Mouse (Mus musculus): ENCODE measurements around the gene Thbs3. TPM values are rescaled to one million over a fixed set of nuclear protein-coding genes. Genes with fewer than 3 reads are reported as not detected.
A peak's percentile ranks its signal among the peaks of the same experiment; 100 is the strongest.

The Thbs3 gene
- total RNA-seq, 4 experiments from 2014 or later: 14.2 to 24.3 (median 22.2) TPM

DNA sequence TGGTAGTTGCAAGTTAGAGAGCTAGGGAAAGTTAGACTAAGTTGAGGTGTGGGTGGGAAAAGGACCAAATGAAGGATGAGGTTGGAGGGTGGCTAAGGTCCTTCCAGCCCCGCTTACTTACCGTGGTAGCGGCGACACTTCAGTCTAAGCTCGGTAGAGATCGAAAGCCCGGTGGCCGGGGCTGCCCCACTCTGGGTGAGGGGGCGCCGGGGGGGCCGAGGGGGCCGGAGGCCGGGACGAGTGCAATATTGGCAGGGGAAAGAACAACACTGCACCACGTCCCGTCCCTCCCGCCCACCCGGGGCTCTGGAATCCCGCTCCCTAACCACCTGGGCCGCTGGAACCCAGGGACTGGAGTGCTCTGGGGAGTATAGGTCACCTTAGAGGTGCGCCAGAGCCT, 11.9 kb downstream of the Thbs3 start, which contains the start of gene Mtx1:
Gene Mtx1 (minus strand): TSS at position 189 of the 400 bp plus-strand sequence.
- DNase-seq (ENCODE audit: low spot score in 2 of 2): no peak

DNA sequence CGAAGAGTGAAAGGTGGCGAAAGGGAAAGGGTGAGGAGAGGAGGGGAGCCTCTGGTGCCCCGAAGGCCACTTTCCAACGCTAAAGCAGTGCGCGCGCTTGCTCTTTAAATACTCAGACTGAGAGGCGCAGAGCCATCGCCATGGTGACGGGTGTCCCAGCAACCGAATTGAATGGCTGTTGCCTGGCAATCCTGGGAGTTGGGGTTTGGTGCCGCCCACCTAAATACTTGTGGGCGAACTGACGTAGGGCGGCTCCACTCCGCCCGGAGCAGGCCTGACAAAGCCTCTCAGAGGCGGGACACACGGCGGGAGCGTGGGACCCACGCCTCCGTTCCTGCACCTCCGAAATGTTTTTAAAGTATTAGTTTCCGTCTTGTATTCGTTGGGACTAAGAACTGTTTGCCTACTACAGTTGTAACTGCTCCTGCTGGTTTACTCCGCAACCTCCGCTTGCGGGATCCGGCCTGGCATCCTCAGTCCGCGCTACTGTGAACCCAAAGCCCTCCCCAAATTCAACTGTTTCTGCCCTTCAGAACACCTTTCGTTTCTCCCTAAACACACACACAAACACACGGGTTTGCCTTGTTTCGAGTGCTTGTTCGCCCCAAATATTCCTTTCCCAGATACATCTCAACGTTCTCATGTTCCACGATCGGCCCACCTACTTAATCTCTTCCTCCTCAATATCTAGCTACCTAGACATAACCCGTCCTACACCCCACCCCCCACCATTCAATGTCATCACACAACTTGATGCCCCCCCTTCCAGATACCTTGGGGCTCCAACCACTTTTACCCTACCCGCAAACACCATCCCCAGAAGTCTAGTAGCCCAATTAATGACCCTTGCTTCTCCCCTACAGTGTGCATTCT, 12.6 kb downstream of the Thbs3 start:
- DNase-seq (ENCODE audit: low spot score in 2 of 2): peak; percentile 77 to 93

DNA sequence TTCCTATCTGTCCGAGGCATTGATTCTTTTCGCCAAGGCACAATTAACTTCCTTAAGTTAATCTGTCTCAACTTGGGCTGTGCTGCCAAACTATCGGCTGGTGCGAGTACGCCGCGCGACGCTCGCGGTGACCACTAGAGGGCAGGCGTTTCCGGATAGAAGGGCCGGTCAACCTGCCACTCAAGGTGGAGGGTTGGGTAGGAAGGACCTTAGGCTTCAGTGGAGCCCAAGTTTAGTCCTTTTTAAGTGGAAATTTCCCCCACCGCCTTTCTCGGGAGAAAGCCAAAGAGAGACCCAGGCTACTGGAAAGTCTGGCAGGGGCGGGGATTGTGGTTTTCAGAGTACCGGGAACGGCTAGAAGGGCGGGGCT, 13.2 kb downstream of the Thbs3 start:
- DNase-seq (ENCODE audit: low spot score in 2 of 2): peak in 1 of 2 experiments; percentile 75

- no peak for DNase-seq (ENCODE audit: low spot score in 2 of 2)
Measured at GRCm38 (mm10) chr3:89228836-89229235, 13.9 kb downstream of the Thbs3 start, which contains the start of gene Muc1. Gene Muc1 (plus strand): TSS chr3:89229057.

DNA sequence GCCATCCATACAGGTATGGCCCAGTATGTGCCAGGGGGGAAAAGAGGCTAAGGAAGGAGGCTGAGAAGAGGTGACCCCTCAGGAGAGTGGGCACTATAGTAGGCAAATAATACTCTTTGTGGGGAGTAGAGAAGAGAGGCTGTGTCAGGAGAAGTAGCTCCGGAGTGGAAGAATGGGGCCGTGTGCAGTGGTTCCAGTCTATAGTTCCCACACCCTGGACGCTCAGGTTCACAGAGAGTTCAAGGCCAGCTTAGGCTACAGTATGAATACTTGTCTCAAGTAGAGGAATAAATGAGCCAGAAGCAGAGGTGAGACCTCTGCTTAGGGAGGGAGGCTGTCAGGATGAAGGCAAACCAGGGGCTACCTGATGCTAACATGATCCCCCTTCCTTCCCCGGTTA, 14.3 kb downstream of the Thbs3 start:
- no peak for DNase-seq (ENCODE audit: low spot score in 2 of 2)

DNA sequence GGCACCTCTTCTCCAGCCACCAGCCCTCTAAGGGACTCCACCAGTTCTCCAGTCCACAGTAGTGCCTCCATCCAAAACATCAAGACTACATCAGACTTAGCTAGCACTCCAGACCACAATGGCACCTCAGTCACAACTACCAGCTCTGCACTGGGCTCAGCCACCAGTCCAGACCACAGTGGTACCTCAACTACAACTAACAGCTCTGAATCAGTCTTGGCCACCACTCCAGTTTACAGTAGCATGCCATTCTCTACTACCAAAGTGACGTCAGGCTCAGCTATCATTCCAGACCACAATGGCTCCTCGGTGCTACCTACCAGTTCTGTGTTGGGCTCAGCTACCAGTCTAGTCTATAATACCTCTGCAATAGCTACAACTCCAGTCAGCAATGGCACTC, 15.6 kb downstream of the Thbs3 start:
- no peak for DNase-seq (ENCODE audit: low spot score in 2 of 2)

- no peak for DNase-seq (ENCODE audit: low spot score in 2 of 2)
Measured at GRCm38 (mm10) chr3:89231345-89231744, 16.4 kb downstream of the Thbs3 start.

GRCm38 (mm10) chr3:89231772-89232275, 16.8 kb downstream of the Thbs3 start:
- DNase-seq (ENCODE audit: low spot score in 2 of 2): no peak

- DNase-seq (ENCODE audit: low spot score in 2 of 2): no peak
Measured at GRCm38 (mm10) chr3:89232614-89233013, 17.6 kb downstream of the Thbs3 start.

DNA sequence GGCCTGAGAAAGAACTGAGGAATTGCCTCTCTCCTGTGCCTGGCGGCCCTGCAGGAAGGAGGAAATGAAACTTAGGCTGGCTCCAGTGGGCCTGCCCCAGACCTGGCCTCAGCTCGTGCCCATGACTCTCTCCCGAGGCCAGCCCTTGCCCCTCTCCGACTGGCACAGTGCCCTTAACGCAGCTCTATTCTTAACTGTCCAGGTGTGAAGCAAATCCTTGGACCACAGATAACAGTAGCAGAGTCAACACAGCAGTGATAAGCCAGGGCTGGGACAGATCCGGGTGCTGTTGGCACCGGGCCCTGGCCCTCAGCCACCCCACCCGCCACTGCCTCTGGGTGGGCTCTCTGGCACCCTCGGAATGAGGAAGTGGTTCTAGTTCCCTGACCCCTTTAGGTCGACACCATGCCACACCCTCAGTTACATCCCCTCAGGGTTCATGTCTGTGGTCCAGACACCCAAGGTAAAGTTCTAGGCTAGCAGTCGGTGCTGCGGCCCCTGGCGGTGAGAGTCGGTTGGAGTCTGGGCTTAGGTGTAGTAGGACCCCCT, 18.7 kb downstream of the Thbs3 start:
- DNase-seq (ENCODE audit: low spot score in 2 of 2): no peak

DNA sequence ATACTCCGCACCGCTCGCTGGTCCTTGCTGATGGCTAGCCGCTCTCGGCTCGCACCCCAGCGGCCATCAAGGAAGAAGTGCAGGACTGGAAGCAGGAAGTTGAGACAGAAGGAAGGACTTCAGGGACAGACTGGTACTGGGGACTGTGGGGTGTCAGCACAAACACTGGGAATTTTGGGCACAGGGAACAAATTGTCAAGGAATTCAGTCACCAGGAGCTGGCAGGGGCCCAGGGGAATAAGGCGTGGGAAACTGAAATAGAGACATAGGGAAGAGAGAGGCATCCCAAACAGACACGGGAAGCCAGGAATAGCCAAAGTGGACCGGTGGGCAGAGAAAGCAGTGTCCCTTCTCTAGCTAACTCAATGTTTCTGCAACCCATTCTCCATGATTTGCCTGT, 21.5 kb downstream of the Thbs3 start:
- DNase-seq (ENCODE audit: low spot score in 2 of 2): no peak

DNA sequence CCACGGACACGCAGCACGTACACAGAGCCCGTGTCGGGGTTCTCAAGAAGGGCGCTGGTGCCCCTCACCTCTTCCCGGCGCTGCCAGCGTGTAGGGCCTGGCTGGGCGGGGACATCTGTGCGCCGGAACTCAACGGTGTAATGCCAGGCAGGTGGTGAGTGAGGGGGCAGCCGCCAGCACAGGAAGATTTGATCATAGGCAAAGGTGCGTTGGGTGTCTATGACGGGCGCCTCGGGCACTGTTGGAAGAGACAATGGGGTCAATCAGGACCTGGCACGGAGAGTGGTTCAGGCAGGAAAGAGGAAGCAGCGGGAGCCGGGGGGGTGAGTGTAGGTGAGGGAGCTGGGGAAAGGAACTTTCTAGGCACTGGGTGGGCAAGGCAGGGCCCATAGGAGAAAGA, 22.7 kb downstream of the Thbs3 start:
- no peak for DNase-seq (ENCODE audit: low spot score in 2 of 2)

DNA sequence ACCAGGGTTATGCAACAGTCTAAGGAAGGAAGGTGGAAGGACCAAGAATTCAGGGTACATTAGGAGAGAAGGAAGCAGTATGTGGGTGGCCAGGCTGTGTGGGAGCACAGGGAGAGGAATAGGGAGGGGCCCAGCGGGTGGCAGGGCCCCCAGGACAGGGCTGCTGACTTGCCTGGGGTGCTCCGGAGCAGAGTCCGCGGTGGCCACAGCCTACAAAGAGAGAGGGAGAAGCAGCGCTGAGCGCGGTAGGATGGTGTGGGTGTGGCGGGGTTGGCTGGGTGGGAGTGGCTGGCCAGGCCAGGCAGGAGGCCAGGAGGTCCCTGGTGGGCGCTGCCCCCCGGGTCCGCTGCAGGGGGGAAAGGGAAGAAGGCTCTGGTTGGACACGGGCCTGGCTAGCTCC, 23.5 kb downstream of the Thbs3 start:
- DNase-seq (ENCODE audit: low spot score in 2 of 2): no peak

DNA sequence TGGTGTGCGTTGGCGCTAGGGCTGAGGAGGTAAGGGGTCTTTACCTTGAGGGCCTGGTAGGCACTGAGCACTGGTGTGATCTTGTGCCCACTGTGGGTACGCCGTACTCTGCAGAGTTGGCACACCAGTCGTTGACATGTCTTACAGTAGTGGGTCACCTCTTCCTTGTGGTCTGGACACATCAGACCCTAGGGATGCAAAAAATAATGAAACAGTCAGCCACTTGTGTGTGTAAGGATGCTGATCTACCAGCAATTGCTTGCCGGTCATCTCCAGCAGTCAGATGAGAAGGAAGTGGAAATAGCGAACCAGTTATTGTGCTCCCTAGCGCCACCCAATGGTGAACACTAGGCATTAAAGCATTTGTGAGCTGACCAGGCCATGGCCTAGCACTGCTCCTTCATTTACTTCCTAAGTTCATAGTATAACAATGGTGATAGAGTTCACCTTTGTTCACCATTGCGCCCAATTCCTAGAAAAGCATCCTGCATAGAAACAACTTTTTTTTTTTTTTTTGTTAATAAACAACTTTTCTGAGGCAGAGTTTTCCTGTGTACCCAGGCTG, 27.4 kb downstream of the Thbs3 start:
- DNase-seq (ENCODE audit: low spot score in 2 of 2): no peak

DNA sequence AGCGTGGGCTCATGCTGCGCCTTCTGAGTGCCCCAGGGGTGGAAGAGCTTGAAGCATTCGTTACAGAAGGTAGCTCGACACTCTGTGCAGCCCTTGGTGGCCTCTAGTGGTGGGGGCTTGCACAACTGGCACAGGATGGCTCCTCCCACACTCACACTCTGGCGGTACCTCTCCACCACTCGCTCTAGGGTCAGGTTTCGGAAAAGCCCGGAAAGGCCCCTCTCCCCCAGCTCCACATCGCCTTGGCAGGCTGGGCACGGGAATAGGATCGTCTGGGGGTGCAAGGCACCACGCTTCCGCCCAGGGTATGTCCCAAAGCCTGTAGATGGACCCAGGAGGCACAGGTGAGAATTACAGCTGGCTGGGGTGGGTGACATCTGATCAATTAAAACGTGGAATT, 28.6 kb downstream of the Thbs3 start:
- no peak for DNase-seq (ENCODE audit: low spot score in 2 of 2)

DNA sequence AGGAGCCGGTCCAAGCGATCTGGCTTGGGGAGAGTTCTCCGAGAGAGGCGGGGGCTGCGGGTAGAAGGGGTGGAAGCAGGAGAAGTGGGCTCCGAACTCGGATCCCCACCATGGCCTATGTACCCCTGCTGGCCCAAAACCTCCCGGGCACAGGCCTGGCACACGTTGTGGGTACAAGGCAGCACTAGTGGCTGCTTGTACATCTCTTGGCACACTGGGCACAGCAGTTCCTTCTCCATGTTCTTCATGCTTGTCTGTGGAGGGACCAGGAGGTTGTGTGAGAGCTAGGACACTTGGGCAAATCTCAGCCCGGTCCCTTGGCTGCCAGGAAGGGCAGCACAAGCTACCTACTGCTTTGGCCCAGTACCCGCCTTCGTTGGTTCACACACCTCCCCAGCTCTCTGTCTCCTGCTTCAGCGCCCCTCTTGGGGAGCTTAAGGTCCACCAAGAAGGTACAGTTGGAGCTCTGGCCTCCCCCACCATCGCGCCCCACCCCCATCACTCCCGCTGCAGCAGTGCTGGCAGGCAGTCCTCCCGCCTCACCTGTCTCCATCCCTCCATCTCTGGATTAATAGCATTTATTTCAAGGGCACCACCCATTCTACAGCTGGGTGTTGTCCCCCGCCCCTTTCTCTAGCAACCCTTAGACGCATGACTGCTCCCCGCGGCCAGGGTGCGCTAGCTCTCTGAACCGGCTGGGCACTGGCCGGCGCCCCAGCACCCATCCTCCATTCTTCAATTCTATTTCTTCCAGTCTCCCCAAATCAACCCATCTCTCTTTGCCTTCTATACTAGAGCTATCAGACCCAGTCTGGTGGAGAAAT, 29.4 kb downstream of the Thbs3 start:
- no peak for DNase-seq (ENCODE audit: low spot score in 2 of 2)

GRCm38 (mm10) chr3:89244982-89245687, 30.2 kb downstream of the Thbs3 start:
- peak in 1 of 2 experiments; percentile 74 for DNase-seq (ENCODE audit: low spot score in 2 of 2)

DNA sequence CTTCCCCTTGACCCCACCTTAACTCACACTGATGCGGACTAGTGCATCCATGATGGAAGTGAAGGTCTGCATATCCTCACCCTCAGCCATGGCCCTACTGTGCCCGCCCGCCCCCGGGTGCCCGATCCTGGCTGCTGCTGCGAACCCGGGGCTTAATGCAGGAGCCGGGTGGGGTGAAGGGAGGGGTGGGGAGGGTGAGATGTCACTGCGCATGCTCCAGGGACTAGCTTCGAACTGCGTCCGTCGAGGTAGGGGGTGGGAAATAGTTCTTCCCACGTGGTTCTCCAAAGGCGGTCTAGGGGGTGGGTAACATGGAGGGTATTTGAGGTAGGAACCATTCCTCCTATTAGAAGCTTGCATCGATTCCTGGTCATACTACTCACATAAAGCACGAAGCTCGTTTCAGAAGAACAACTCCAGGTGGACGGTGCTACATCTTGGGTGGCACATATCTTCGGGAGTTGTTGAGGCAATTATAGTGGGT, 30.8 kb downstream of the Thbs3 start, which contains the start of gene Krtcap2:
Gene Krtcap2 (plus strand): TSS at position 279 of the 484 bp plus-strand sequence.
- peak in 1 of 2 experiments; percentile 71 for DNase-seq (ENCODE audit: low spot score in 2 of 2)

- DNase-seq (ENCODE audit: low spot score in 2 of 2): peak; percentile 79 to 91
Measured at GRCm38 (mm10) chr3:89246261-89247100, 31.5 kb downstream of the Thbs3 start, which contains the start of gene Trim46. Gene Trim46 (minus strand): TSS chr3:89246309.
